Mouse (Mus musculus): ENCODE results near the gene Aff4.
"Not testable (repeated sequence)": the region's sequence is repeated elsewhere in the genome, so short reads cannot be mapped to it uniquely, and the experiment has no call there.

GRCm38 (mm10) chr11:53341019-53341418 lies 9.6 kb upstream of the Aff4 start:
- not testable (repeated sequence) for TF ChIP-seq CTCF (IDR thresholded peaks at IDR 0.05); POLR2A (IDR thresholded peaks at IDR 0.05; ENCODE audit: insufficient read depth, low read depth, low read length)

All from heart, adult 2 months (tissue).